Mouse (Mus musculus) megakaryocyte-erythroid progenitor cell, adult 5 weeks (primary cell): ENCODE measurements around the gene Vmn1r123. TPM values are rescaled to one million over a fixed set of nuclear protein-coding genes. Genes with fewer than 3 reads are reported as not detected.

Source experiments
- polyA plus RNA-seq: library from polyadenylated mRNA; stranded (reverse); fragments of >175 nt; gene quantifications from 2 replicates; pipeline ENCODE4 v1.2.3, GENCODE M21; 2012

The Vmn1r123 gene
- not detected in 2 replicates for polyA plus RNA-seq

GRCm38 (mm10) chr7:21161885-21162284 lies at the start of gene Vmn1r123:
TSS of gene Vmn1r123 (plus strand) at chr7:21162185.

GRCm38 (mm10) chr7:21134028-21134427 lies 28.0 kb upstream of the Vmn1r123 start, which contains the start of gene Vmn1r122:
TSS of gene Vmn1r122 (minus strand) at chr7:21134128.

GRCm38 (mm10) chr7:21190323-21190722 lies 28.3 kb downstream of the Vmn1r123 start, which contains the start of gene Gm5157:
TSS of gene Gm5157 (minus strand) at chr7:21190423.

Other genes with a start within 250 kb of the Vmn1r123 start
- not detected in 2 replicates for gene Vmn1r118, start 249.8 kb upstream of the Vmn1r123 start, polyA plus RNA-seq
- gene Vmn1r119, start 149.7 kb upstream of the Vmn1r123 start, polyA plus RNA-seq = 0.22 TPM in 1 of 2 replicates, not detected in the other
- not detected in 2 replicates for gene Vmn1r120, start 108.4 kb upstream of the Vmn1r123 start, polyA plus RNA-seq
- gene Vmn1r121, start 63.7 kb upstream of the Vmn1r123 start, polyA plus RNA-seq = not detected in 2 replicates
- gene Vmn1r122, start 28.1 kb upstream of the Vmn1r123 start, polyA plus RNA-seq = not detected in 2 replicates
- gene Gm5157, start 28.2 kb downstream of the Vmn1r123 start, polyA plus RNA-seq = not detected in 2 replicates
- gene Vmn1r124, start 98.4 kb downstream of the Vmn1r123 start, polyA plus RNA-seq = not detected in 2 replicates
- gene Vmn1r125, start 110.0 kb downstream of the Vmn1r123 start, polyA plus RNA-seq = not detected in 2 replicates
- gene Vmn1r126, start 139.3 kb downstream of the Vmn1r123 start, polyA plus RNA-seq = not detected in 2 replicates
- gene Vmn1r127, start 157.7 kb downstream of the Vmn1r123 start, polyA plus RNA-seq = not detected in 2 replicates
- not detected in 2 replicates for gene Vmn1r128, start 187.2 kb downstream of the Vmn1r123 start, polyA plus RNA-seq
- gene Vmn1r129, start 199.1 kb downstream of the Vmn1r123 start, polyA plus RNA-seq = not detected in 2 replicates